Mouse (Mus musculus) ES-Bruce4 (cell line): ENCODE results near the gene Simc1. TPM values are rescaled to one million over a fixed set of nuclear protein-coding genes. Genes with fewer than 3 reads are reported as not detected.

ENCODE experiments used
- H3K27ac ChIP-seq: 2 replicates; pipeline ENCODE4 v1.5.1; 2012; ENCODE audit warnings: low read length, inconsistent platforms; ENCODE audit not compliant: insufficient read depth
- H3K27me3 ChIP-seq: 2 replicates; pipeline ENCODE4 v1.6.1; 2012; ENCODE audit warnings: mild to moderate bottlenecking, low read length, inconsistent platforms; ENCODE audit not compliant: control insufficient read depth, poor library complexity, insufficient read depth, severe bottlenecking
- H3K36me3 ChIP-seq: 2 replicates; pipeline ENCODE4 v1.6.1; 2012; ENCODE audit warnings: inconsistent platforms, mild to moderate bottlenecking, low read length, moderate library complexity; ENCODE audit not compliant: control insufficient read depth, poor library complexity, insufficient read depth, severe bottlenecking
- H3K4me1 ChIP-seq: one replicate; pipeline ENCODE4 v1.8.1; 2011; ENCODE audit warnings: low read length; ENCODE audit not compliant: control insufficient read depth, insufficient read depth
- H3K4me3 ChIP-seq: 2 replicates; pipeline ENCODE4 v1.5.1; 2011; ENCODE audit warnings: low read depth, mild to moderate bottlenecking, low read length
- H3K9ac ChIP-seq: 2 replicates; pipeline ENCODE4 v1.6.1; 2012; ENCODE audit warnings: low read depth, mild to moderate bottlenecking, inconsistent platforms; ENCODE audit not compliant: poor library complexity, severe bottlenecking
- H3K9me3 ChIP-seq: replicated peaks from 2 replicates; pipeline ENCODE4 v1.6.1; 2012; ENCODE audit warnings: mild to moderate bottlenecking, low read length, inconsistent platforms; ENCODE audit not compliant: control insufficient read depth, poor library complexity, insufficient read depth, severe bottlenecking
- CTCF ChIP-seq: IDR thresholded peaks from one replicate; pipeline ENCODE4 v1.8.1; 2011; ENCODE audit warnings: low read depth, low read length
- EP300 ChIP-seq: IDR thresholded peaks from 2 replicates; pipeline ENCODE4 v1.6.1; 2011; ENCODE audit warnings: low read depth, low read length; ENCODE audit not compliant: insufficient read depth
- POLR2A ChIP-seq: IDR thresholded peaks from one replicate; pipeline ENCODE4 v1.8.1; 2011; ENCODE audit warnings: low read length; ENCODE audit not compliant: insufficient read depth
- polyA plus RNA-seq: library from polyadenylated mRNA; stranded (reverse); fragments of >200 nt; gene quantifications from 2 replicates; pipeline ENCODE4 v1.2.4, GENCODE M21; 2011; ENCODE audit warnings: low read depth; ENCODE audit not compliant: missing spikeins, insufficient read depth, insufficient read length

The Simc1 gene
- polyA plus RNA-seq: 19.1 and 22.8 TPM in 2 replicates

GRCm38 (mm10) chr13:54503604-54504521 is at the start of gene Simc1:
TSS of gene Simc1 (plus strand) at chr13:54503779.
- Histone ChIP-seq H3K27ac (no peak within 1 kb of the TSS), H3K36me3 (no peaks in the 10 kb centered on the region), H3K4me3 (peak within 1 kb of the TSS; percentile 88), H3K4me1 (no peaks in the 10 kb centered on the region), H3K9ac (peak within 1 kb of the TSS; percentile 93), H3K27me3 (no peaks in the 10 kb centered on the region), H3K9me3 (no peaks in the 10 kb centered on the region)
- TF ChIP-seq POLR2A: peak; percentile 52
- no peak for TF ChIP-seq EP300
- TF ChIP-seq CTCF: no peak

DNA sequence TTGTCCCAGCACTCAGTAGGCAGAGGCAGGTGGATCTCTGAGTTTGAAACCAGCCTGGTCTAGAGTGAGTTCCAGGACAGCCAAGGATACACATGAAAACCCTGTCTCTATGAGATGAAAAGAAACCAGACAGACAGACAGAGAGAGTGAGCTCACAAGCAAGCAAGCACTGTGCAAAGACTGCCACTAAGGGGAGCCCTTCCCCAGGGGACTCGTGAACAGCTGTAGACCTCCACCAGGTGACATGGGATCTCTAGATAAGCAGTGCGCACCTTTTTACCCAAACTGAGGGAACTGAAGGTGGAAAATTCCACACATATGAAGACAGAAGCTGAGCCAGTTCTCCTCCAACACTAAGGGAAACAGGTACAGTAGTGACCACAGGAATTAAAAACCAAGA is 46.5 kb upstream of the Simc1 start:
- peak; percentile 66 for TF ChIP-seq CTCF
- no peak for TF ChIP-seq POLR2A
- H3K27ac ChIP-seq: no peak overlapping the region
- peaks cover 25% of the 10 kb centered on the region for H3K36me3 ChIP-seq
- H3K4me3 ChIP-seq: no peak overlapping the region
- no peak overlapping the region for H3K9ac ChIP-seq
- no peaks in the 10 kb centered on the region for H3K4me1 ChIP-seq
- H3K9me3 ChIP-seq: no peaks in the 10 kb centered on the region
- no peaks in the 10 kb centered on the region for H3K27me3 ChIP-seq

GRCm38 (mm10) chr13:54459282-54459681 is 44.3 kb upstream of the Simc1 start:
- Histone ChIP-seq H3K36me3 (peaks cover 46% of the 10 kb centered on the region), H3K27ac (no peak overlapping the region), H3K4me1 (no peaks in the 10 kb centered on the region), H3K4me3 (no peak overlapping the region), H3K27me3 (no peaks in the 10 kb centered on the region), H3K9ac (no peak overlapping the region), H3K9me3 (peaks cover 6% of the 10 kb centered on the region; the same call in 1 of the 2 replicates)
- TF ChIP-seq CTCF (no peak), POLR2A (no peak), EP300 (no peak)

DNA sequence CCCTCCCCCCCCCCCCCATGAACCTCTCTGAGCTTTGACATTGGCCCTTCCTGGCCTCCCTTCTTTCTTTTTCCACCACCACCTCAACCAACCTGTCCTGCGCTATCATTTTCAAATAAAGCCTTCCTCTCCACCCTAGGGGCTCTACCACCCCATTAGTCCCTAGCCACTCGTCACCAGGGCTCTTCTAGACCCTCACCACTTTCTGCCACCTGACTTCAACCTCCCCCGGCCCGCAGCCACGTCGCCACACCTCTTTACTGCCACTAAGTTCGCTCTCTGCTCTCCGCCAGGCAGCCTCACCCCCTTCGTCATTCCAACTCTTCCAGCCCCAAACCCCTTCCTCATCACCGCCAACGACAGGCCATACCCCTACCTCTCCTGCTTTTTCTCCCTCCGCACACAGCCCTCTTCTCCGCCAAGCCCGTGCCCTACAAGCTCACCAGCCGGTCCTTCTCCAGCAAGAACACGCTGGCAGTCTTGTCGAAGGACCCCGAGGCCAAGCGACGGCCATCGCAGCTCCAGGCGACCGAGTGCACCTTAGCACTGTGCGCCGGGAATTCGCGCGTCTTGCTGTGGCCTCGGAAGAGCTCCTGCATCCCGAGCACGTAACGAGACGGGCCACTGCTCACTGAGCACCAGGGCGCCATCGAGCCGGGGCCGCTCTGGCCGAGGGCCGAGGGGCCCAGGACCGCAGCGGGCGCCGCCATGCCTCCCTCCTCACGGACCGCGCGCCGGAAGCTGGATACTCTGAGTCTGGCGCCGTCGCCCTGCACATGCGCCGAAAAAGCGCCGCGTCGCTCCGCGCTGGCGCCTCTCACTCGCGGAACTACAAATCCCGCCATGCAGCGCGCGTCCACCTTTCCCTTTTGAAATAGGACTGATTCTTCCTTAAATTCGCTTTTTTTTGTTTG is 35.2 kb upstream of the Simc1 start, which contains the start of gene Thoc3:
Gene Thoc3 (minus strand): TSS at position 752 of the 914 bp plus-strand sequence.
- peak within 1 kb of the TSS; percentile 65 for H3K9ac ChIP-seq

DNA sequence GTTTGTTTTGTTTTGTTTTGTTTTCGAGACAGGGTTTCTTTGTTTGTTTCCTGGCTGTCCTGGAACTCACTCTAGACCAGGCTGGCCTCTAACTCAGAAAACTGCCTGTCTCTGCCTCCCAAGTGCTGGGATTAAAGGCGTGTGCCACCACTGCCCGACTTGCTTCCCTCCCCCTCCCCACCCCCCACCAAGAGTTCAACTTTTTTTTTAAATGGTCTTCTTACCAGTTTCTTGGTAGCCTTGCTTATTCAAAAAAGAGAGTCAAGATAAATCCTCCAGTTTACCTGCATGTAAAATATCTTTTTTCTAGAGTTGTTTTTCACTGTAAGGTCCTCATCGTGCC is 34.6 kb upstream of the Simc1 start:
- Histone ChIP-seq H3K4me1 (peaks cover 2% of the 10 kb centered on the region), H3K36me3 (peaks cover 29% of the 10 kb centered on the region), H3K4me3 (peak overlapping the region; percentile 51), H3K27ac (no peak overlapping the region), H3K9me3 (peaks cover 11% of the 10 kb centered on the region; the same call in 1 of the 2 replicates), H3K27me3 (no peaks in the 10 kb centered on the region), H3K9ac (0 out of 2 replicates have a peak overlapping the region, but pooled peaks have one; percentile 10)
- TF ChIP-seq EP300 (no peak), POLR2A (no peak), CTCF (no peak)

More for the DNA sequence above, 35.2 kb upstream of the Simc1 start, which contains the start of gene Thoc3:
- peaks cover 35% of the 10 kb centered on the region for H3K36me3 ChIP-seq
- H3K27ac ChIP-seq: no peak within 1 kb of the TSS
- H3K9me3 ChIP-seq: peaks cover 14% of the 10 kb centered on the region; the same call in 1 of the 2 replicates
- no peak for TF ChIP-seq POLR2A
- TF ChIP-seq EP300: no peak
- TF ChIP-seq CTCF: no peak
- no peaks in the 10 kb centered on the region for H3K27me3 ChIP-seq
- H3K4me3 ChIP-seq: peak within 1 kb of the TSS; percentile 96
- H3K4me1 ChIP-seq: peaks cover 2% of the 10 kb centered on the region
